Mouse (Mus musculus) liver, adult 2 months (tissue): ENCODE data around the gene Krtap1-5. TPM values are rescaled to one million over a fixed set of nuclear protein-coding genes. Genes with fewer than 3 reads are reported as not detected.

Experiments
- DNase-seq: peaks from one replicate; pipeline ENCODE4 v3.0.0-alpha.2; 2011; ENCODE audit warnings: low read depth, low spot score; ENCODE audit errors: extremely low read depth
- H3K27ac ChIP-seq: fragments of 200-500 bp; replicated peaks from 2 replicates; pipeline ENCODE4 v1.5.1; 2012; ENCODE audit warnings: low read depth, mild to moderate bottlenecking, control low read depth, inconsistent platforms, low read length; ENCODE audit not compliant: insufficient read depth
- H3K27me3 ChIP-seq: fragments of 200-500 bp; 2 replicates; pipeline ENCODE4 v1.6.1; 2012; ENCODE audit warnings: mild to moderate bottlenecking, moderate library complexity, low read length, inconsistent platforms; ENCODE audit not compliant: control insufficient read depth, insufficient read depth
- H3K36me3 ChIP-seq: fragments of 200-500 bp; 2 replicates; pipeline ENCODE4 v1.6.1; 2012; ENCODE audit warnings: low read length, inconsistent platforms; ENCODE audit not compliant: control insufficient read depth, insufficient read depth
- H3K4me1 ChIP-seq: fragments of 200-500 bp; 2 replicates; pipeline ENCODE4 v1.6.1; 2011; ENCODE audit warnings: low read length; ENCODE audit not compliant: control insufficient read depth, insufficient read depth
- H3K4me3 ChIP-seq: fragments of 200-500 bp; 2 replicates; pipeline ENCODE4 v1.5.1; 2011; ENCODE audit warnings: low read depth, mild to moderate bottlenecking, control low read depth, low read length, moderate library complexity; ENCODE audit not compliant: insufficient read depth
- H3K79me2 ChIP-seq: fragments of 200-500 bp; 2 replicates; pipeline ENCODE4 v1.6.1; 2012; ENCODE audit warnings: inconsistent platforms, mild to moderate bottlenecking, low read length, moderate library complexity; ENCODE audit not compliant: control insufficient read depth, insufficient read depth
- H3K9ac ChIP-seq: fragments of 200-500 bp; 2 replicates; pipeline ENCODE4 v1.6.1; 2012; ENCODE audit warnings: low read depth, mild to moderate bottlenecking, control low read depth, inconsistent platforms, low read length
- CTCF ChIP-seq: fragments of 200-500 bp; IDR thresholded peaks from 2 replicates; pipeline ENCODE4 v1.5.1; 2011; ENCODE audit warnings: low read depth, low read length, control low read depth
- POLR2A ChIP-seq: fragments of 200-500 bp; IDR thresholded peaks from 2 replicates; pipeline ENCODE4 v1.6.1; 2011; ENCODE audit warnings: low read length, control low read depth; ENCODE audit not compliant: insufficient read depth; ENCODE audit errors: extremely low read depth
- WGBS: fragments of 180-500 bp; shearing (Covaris S2); methylation state at CpG from one replicate; pipeline ENCODE4 v1.1.7; 2018; 5-methylcytosine and 5-hydroxymethylcytosine counted together
- polyA plus RNA-seq: library from polyadenylated mRNA; depleted of rRNA; stranded (reverse); fragments of >200 nt; gene quantifications from 2 replicates; pipeline ENCODE4 v1.2.3, GENCODE M21; 2012
- total RNA-seq: library from RNA; depleted of rRNA; stranded (reverse); fragments of >200 nt; gene quantifications from 2 replicates; pipeline ENCODE4 v1.2.3, GENCODE M21; 2014

Krtap1-5 gene
- total and polyA plus RNA-seq, 2 experiments: not detected

GRCm38 (mm10) chr11:99573164-99573563 is 7.7 kb downstream of the Krtap1-5 start:
- WGBS: 69% methylated on average over 4 of the region's 4 CpGs
- Histone ChIP-seq H3K4me3 (no peak overlapping the region), H3K27ac (no peak overlapping the region), H3K27me3 (peaks cover 4% of the 10 kb centered on the region; the same call in 1 of the 2 replicates), H3K36me3 (no peaks in the 10 kb centered on the region), H3K79me2 (no peaks in the 10 kb centered on the region), H3K4me1 (no peaks in the 10 kb centered on the region), H3K9ac (no peak overlapping the region)
- no peak for DNase-seq
- TF ChIP-seq CTCF (no peak), POLR2A (no peak)

DNA sequence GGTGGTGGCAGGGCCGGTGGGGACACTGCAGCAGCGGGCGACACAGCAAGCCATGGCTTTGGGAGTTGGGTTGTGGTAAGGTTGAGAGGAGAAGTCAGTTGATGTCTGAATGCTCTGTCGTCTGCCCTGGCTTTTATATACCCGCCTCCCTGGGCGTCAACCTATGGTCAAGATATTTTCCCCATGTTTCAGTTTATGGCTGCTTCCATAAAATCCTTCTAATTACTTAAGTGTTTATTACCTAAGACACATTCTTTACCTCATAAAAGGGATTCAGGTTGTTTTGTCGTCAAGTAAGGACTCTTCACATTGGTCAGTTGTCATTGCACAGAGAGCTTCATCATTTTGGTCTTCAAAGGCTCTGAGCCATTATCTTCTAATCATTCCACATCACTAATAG is 14.3 kb downstream of the Krtap1-5 start, which contains the start of gene Krtap3-1:
Gene Krtap3-1 (minus strand): TSS at position 101 of the 400 bp plus-strand sequence.
- Histone ChIP-seq H3K4me1 (no peaks in the 10 kb centered on the region), H3K27ac (no peak within 1 kb of the TSS), H3K9ac (no peak within 1 kb of the TSS), H3K79me2 (no peaks in the 10 kb centered on the region), H3K4me3 (no peak within 1 kb of the TSS), H3K27me3 (peaks cover 4% of the 10 kb centered on the region; the same call in 1 of the 2 replicates), H3K36me3 (no peaks in the 10 kb centered on the region)
- WGBS: 97% methylated on average over 7 of the region's 7 CpGs
- no peak for DNase-seq
- TF ChIP-seq CTCF (no peak), POLR2A (no peak)

- no peak for DNase-seq
- Histone ChIP-seq H3K79me2 (no peaks in the 10 kb centered on the region), H3K27me3 (peaks cover 6% of the 10 kb centered on the region; the same call in 1 of the 2 replicates), H3K4me1 (no peaks in the 10 kb centered on the region), H3K4me3 (no peak overlapping the region), H3K36me3 (no peaks in the 10 kb centered on the region), H3K27ac (no peak overlapping the region), H3K9ac (no peak overlapping the region)
- TF ChIP-seq CTCF: no peak
- no peak for TF ChIP-seq POLR2A
- 80% methylated on average over 6 of the region's 6 CpGs for WGBS
These were observed 18.2 kb downstream of the Krtap1-5 start for GRCm38 (mm10) chr11:99562580-99562979.

GRCm38 (mm10) chr11:99559366-99559765 is 21.4 kb downstream of the Krtap1-5 start, which contains the start of gene Gm11939:
TSS of gene Gm11939 (minus strand) at chr11:99559466.
- no peaks in the 10 kb centered on the region for H3K79me2 ChIP-seq
- H3K4me3 ChIP-seq: no peak within 1 kb of the TSS
- TF ChIP-seq CTCF: no peak
- TF ChIP-seq POLR2A: no peak
- no peaks in the 10 kb centered on the region for H3K36me3 ChIP-seq
- peaks cover 2% of the 10 kb centered on the region; the same call in 1 of the 2 replicates for H3K27me3 ChIP-seq
- DNase-seq: no peak
- 83% methylated on average over 9 of the region's 9 CpGs for WGBS
- no peaks in the 10 kb centered on the region for H3K4me1 ChIP-seq
- H3K9ac ChIP-seq: no peak within 1 kb of the TSS
- H3K27ac ChIP-seq: no peak within 1 kb of the TSS

DNA sequence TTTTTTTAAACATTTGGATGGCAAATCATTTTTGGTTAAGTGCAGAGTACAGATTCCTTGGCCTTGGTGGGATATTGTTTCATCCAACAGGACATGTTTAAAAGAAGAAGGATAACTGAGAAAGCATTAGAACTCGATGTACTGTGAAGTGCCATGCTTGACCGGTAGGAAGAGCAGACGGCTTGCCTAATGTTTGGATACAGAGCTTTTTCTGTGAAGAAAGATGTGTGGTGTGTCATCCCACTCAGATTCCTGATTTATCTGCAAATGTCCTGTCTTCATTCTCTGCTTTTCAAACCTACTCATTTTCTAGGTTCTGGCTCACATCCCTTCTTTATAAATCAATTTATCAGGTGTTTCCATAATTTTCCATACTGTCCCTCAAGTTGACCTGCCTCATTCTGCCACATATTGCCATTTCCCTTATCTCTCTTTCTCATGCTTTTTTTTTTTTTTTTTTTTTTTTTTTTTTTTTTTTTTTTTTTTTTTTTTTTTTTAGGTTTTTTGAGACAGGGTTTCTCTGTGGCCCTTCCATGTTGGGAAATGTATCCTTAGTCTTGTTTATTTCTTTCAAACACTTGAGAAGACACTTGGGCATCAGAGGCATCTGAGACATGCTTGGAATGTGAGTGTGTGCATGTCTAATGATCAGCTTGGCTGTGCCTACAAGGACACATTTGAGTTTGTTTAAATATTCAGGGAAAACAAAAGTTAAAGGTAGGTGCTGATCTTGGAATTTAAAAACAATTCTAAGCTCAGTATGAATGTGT is 22.7 kb downstream of the Krtap1-5 start:
- Histone ChIP-seq H3K4me1 (no peaks in the 10 kb centered on the region), H3K36me3 (no peaks in the 10 kb centered on the region), H3K79me2 (no peaks in the 10 kb centered on the region), H3K9ac (no peak overlapping the region), H3K4me3 (no peak overlapping the region), H3K27me3 (peaks cover 2% of the 10 kb centered on the region; the same call in 1 of the 2 replicates), H3K27ac (no peak overlapping the region)
- DNase-seq: no peak
- 77% methylated on average over 3 of the region's 3 CpGs for WGBS
- no peak for TF ChIP-seq POLR2A
- no peak for TF ChIP-seq CTCF

DNA sequence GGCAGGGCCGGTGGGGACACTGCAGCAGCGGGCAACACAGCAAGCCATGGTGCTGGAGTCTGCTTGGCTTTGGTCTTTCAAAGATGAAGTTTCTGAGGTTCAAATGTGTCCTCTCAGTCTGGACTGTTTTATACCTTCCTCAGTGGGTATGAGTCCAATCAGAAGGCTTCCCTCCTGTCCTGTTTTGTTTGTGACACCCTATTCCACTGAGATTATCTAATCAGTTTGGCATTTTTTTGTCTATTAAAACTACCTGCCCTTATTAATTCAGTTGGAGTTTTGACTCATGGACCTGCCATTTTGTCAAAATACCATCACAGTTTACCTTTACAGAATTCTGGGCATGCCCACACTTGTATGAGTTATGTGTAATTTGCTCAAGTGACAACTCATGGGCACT is 24.1 kb downstream of the Krtap1-5 start, which contains the start of gene Krtap3-2:
Gene Krtap3-2 (minus strand): TSS at position 101 of the 400 bp plus-strand sequence.
- H3K79me2 ChIP-seq: no peaks in the 10 kb centered on the region
- 84% methylated on average over 2 of the region's 2 CpGs for WGBS
- no peak within 1 kb of the TSS for H3K27ac ChIP-seq
- H3K9ac ChIP-seq: no peak within 1 kb of the TSS
- H3K36me3 ChIP-seq: no peaks in the 10 kb centered on the region
- TF ChIP-seq CTCF (no peak), POLR2A (no peak)
- peaks cover 2% of the 10 kb centered on the region; the same call in 1 of the 2 replicates for H3K27me3 ChIP-seq
- no peaks in the 10 kb centered on the region for H3K4me1 ChIP-seq
- no peak for DNase-seq
- H3K4me3 ChIP-seq: no peak within 1 kb of the TSS
